Mouse (Mus musculus): Measurements from ENCODE around the gene Etfa. TPM values are rescaled to one million over a fixed set of nuclear protein-coding genes. Genes with fewer than 3 reads are reported as not detected.

Gene Etfa
- polyA plus RNA-seq, 1 experiment from 2014 or later, result 336 TPM

- no peak for TF ChIP-seq CTCF (IDR thresholded peaks at IDR 0.05; ENCODE audit: low read depth)
- Histone ChIP-seq H3K4me2 (replicated peaks; ENCODE audit: low read depth) (no peak overlapping the region), H3K27ac (ENCODE audit: low read depth, low read length) (no peak overlapping the region), H3K27me3 (replicated peaks; ENCODE audit: control insufficient read depth, insufficient read depth, low read length) (no peaks in the 10 kb centered on the region), H3K9ac (ENCODE audit: low read depth, low read length) (no peak overlapping the region), H3K36me3 (ENCODE audit: control insufficient read depth, insufficient read depth) (no peaks in the 10 kb centered on the region), H3K4me1 (replicated peaks; ENCODE audit: control insufficient read depth, insufficient read depth, low read length) (no peaks in the 10 kb centered on the region; the same call in 1 of the 2 replicates), H3K4me3 (ENCODE audit: low read depth, low read length) (no peak overlapping the region), H3K9me3 (ENCODE audit: control insufficient read depth) (no peaks in the 10 kb centered on the region)
- 73% methylated on average over 3 of the region's 3 CpGs for WGBS
- ATAC-seq, result no peak
These were observed 4.1 kb downstream of the Etfa start for GRCm38 (mm10) chr9:55507922-55508321.

- no peak for TF ChIP-seq CTCF (IDR thresholded peaks at IDR 0.05; ENCODE audit: low read depth)
- no peak overlapping the region for H3K4me2 ChIP-seq (replicated peaks; ENCODE audit: low read depth)
- H3K27me3 ChIP-seq (replicated peaks; ENCODE audit: control insufficient read depth, insufficient read depth, low read length), result no peaks in the 10 kb centered on the region
- no peak overlapping the region for H3K27ac ChIP-seq (ENCODE audit: low read depth, low read length)
- H3K9me3 ChIP-seq (ENCODE audit: control insufficient read depth), result no peaks in the 10 kb centered on the region
- no peak overlapping the region for H3K4me3 ChIP-seq (ENCODE audit: low read depth, low read length)
- no peak for ATAC-seq
- H3K9ac ChIP-seq (ENCODE audit: low read depth, low read length), result no peak overlapping the region
- 56% methylated on average over 2 of the region's 2 CpGs for WGBS
- no peaks in the 10 kb centered on the region for H3K4me1 ChIP-seq (replicated peaks; ENCODE audit: control insufficient read depth, insufficient read depth, low read length)
- peaks cover 30% of the 10 kb centered on the region for H3K36me3 ChIP-seq (ENCODE audit: control insufficient read depth, insufficient read depth)
These were observed 29.9 kb downstream of the Etfa start for GRCm38 (mm10) chr9:55482116-55482515.

DNA sequence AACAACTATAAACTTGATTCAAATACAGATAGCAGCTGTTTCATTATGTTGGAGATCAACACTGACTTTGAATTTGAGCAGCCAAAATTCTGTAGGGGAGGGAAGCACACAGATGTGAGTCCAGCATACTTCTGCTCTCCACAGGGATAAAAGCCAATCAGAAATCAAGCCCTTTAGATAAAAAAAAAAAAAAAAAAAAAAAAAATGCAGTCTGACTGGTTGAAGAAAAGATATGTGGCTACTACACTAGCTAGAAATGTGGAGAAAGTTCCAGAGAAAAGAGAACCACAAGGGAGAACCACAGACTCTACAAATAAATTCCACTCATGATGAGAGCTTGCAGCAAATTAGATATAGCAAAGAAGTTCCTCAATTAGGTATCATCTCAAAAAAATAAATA, 33.3 kb downstream of the Etfa start:
- no peak for TF ChIP-seq CTCF (IDR thresholded peaks at IDR 0.05; ENCODE audit: low read depth)
- Histone ChIP-seq H3K4me1 (replicated peaks; ENCODE audit: control insufficient read depth, insufficient read depth, low read length) (no peaks in the 10 kb centered on the region), H3K9ac (ENCODE audit: low read depth, low read length) (no peak overlapping the region), H3K36me3 (ENCODE audit: control insufficient read depth, insufficient read depth) (peaks cover 19% of the 10 kb centered on the region), H3K4me3 (ENCODE audit: low read depth, low read length) (no peak overlapping the region), H3K27me3 (replicated peaks; ENCODE audit: control insufficient read depth, insufficient read depth, low read length) (no peaks in the 10 kb centered on the region), H3K27ac (ENCODE audit: low read depth, low read length) (no peak overlapping the region), H3K9me3 (ENCODE audit: control insufficient read depth) (no peaks in the 10 kb centered on the region), H3K4me2 (replicated peaks; ENCODE audit: low read depth) (no peak overlapping the region)
- no peak for ATAC-seq

DNA sequence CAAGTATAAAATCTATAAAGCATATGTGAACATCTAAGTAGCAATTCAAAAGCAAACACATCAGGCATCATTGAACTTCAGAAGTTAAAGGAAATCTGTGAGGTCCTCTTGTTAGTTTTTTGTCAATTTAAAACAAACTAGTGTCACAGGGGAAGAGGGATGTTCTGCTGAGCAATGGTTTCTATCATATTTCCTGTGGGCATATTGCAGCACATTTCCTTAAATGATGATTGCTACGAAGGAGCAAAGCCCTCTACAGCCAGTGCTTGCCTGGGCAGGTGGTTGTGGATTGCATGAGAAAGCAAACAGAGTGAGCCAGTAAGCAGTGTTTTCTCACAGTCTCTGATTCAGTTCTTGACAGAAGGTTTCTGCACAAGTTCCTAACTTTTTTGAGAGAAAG, 36.0 kb downstream of the Etfa start:
- Histone ChIP-seq H3K27me3 (replicated peaks; ENCODE audit: control insufficient read depth, insufficient read depth, low read length) (no peaks in the 10 kb centered on the region), H3K27ac (ENCODE audit: low read depth, low read length) (no peak overlapping the region), H3K9ac (ENCODE audit: low read depth, low read length) (no peak overlapping the region), H3K36me3 (ENCODE audit: control insufficient read depth, insufficient read depth) (peaks cover 14% of the 10 kb centered on the region), H3K4me1 (replicated peaks; ENCODE audit: control insufficient read depth, insufficient read depth, low read length) (no peaks in the 10 kb centered on the region), H3K4me2 (replicated peaks; ENCODE audit: low read depth) (no peak overlapping the region), H3K9me3 (ENCODE audit: control insufficient read depth) (no peaks in the 10 kb centered on the region), H3K4me3 (ENCODE audit: low read depth, low read length) (no peak overlapping the region)
- no peak for TF ChIP-seq CTCF (IDR thresholded peaks at IDR 0.05; ENCODE audit: low read depth)
- 69% methylated on average over 1 of the region's 1 CpGs for WGBS
- ATAC-seq, result no peak

GRCm38 (mm10) chr9:55468397-55468796, 43.6 kb downstream of the Etfa start:
- no peak overlapping the region for H3K9ac ChIP-seq (ENCODE audit: low read depth, low read length)
- TF ChIP-seq CTCF (IDR thresholded peaks at IDR 0.05; ENCODE audit: low read depth), result peak; percentile 70
- WGBS, result 51% methylated on average over 1 of the region's 1 CpGs
- no peaks in the 10 kb centered on the region for H3K27me3 ChIP-seq (replicated peaks; ENCODE audit: control insufficient read depth, insufficient read depth, low read length)
- H3K4me1 ChIP-seq (replicated peaks; ENCODE audit: control insufficient read depth, insufficient read depth, low read length), result no peaks in the 10 kb centered on the region
- no peak for ATAC-seq
- no peak overlapping the region for H3K27ac ChIP-seq (ENCODE audit: low read depth, low read length)
- peaks cover 3% of the 10 kb centered on the region for H3K36me3 ChIP-seq (ENCODE audit: control insufficient read depth, insufficient read depth)
- H3K9me3 ChIP-seq (ENCODE audit: control insufficient read depth), result no peaks in the 10 kb centered on the region
- H3K4me3 ChIP-seq (ENCODE audit: low read depth, low read length), result no peak overlapping the region
- no peak overlapping the region for H3K4me2 ChIP-seq (replicated peaks; ENCODE audit: low read depth)

GRCm38 (mm10) chr9:55453366-55453765, 58.7 kb downstream of the Etfa start:
- Histone ChIP-seq H3K9ac (ENCODE audit: low read depth, low read length) (no peak overlapping the region), H3K9me3 (ENCODE audit: control insufficient read depth) (no peaks in the 10 kb centered on the region), H3K27ac (ENCODE audit: low read depth, low read length) (no peak overlapping the region), H3K4me1 (replicated peaks; ENCODE audit: control insufficient read depth, insufficient read depth, low read length) (no peaks in the 10 kb centered on the region), H3K36me3 (ENCODE audit: control insufficient read depth, insufficient read depth) (peaks cover 6% of the 10 kb centered on the region), H3K4me3 (ENCODE audit: low read depth, low read length) (no peak overlapping the region), H3K27me3 (replicated peaks; ENCODE audit: control insufficient read depth, insufficient read depth, low read length) (no peaks in the 10 kb centered on the region), H3K4me2 (replicated peaks; ENCODE audit: low read depth) (no peak overlapping the region)
- no peak for ATAC-seq
- TF ChIP-seq CTCF (IDR thresholded peaks at IDR 0.05; ENCODE audit: low read depth), result no peak
- 90% methylated on average over 5 of the region's 5 CpGs for WGBS

GRCm38 (mm10) chr9:55452906-55453305, 59.1 kb downstream of the Etfa start:
- no peak overlapping the region for H3K27ac ChIP-seq (ENCODE audit: low read depth, low read length)
- no peaks in the 10 kb centered on the region for H3K9me3 ChIP-seq (ENCODE audit: control insufficient read depth)
- H3K36me3 ChIP-seq (ENCODE audit: control insufficient read depth, insufficient read depth), result peaks cover 6% of the 10 kb centered on the region
- H3K4me1 ChIP-seq (replicated peaks; ENCODE audit: control insufficient read depth, insufficient read depth, low read length), result no peaks in the 10 kb centered on the region
- H3K4me2 ChIP-seq (replicated peaks; ENCODE audit: low read depth), result no peak overlapping the region
- WGBS, result 97% methylated on average over 1 of the region's 1 CpGs
- ATAC-seq, result no peak
- H3K4me3 ChIP-seq (ENCODE audit: low read depth, low read length), result no peak overlapping the region
- no peak overlapping the region for H3K9ac ChIP-seq (ENCODE audit: low read depth, low read length)
- no peaks in the 10 kb centered on the region for H3K27me3 ChIP-seq (replicated peaks; ENCODE audit: control insufficient read depth, insufficient read depth, low read length)
- no peak for TF ChIP-seq CTCF (IDR thresholded peaks at IDR 0.05; ENCODE audit: low read depth)

Measured in intestine, postnatal 0 days (tissue).